Mouse (Mus musculus): ENCODE results near the gene Dis3l2.
A peak's percentile ranks its signal among the peaks of the same experiment; 100 is the strongest.

The Dis3l2 gene

DNA sequence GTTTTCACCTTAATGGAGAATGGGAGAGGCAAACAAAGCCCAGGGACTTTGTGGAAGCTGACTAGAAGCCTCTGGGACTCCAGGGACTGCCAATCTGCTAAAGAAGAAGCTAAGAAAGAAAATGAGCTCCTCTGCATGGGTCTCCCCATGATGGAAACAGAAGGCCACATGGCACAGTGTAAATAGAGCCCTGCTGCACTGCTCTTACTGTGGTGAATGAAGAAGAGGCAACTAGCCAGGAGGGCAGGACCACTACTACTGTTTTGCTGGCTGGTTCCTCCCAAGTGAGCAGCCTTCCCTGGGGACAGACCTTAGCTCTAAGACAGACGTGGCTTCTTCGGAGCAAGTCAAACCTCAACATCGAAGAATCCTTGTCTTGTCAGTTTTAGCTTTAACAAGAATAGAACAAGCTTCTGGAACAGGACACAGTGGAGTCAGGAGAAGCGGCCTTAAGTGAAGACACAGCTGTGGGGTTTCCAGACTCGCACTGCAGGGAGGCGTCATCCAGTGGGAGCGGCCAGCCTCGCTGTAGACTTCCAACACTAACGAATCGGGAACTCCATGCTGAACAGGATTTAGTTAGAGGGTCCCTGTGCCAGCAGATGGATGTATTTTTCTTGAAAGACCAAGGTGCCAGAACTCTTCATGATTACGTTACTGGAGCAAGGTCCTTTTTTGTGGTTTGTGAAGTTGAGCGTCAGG, 307.2 kb downstream of the Dis3l2 start:
- peak; percentile 42 for DNase-seq (ENCODE audit: low read depth, low spot score)

DNA sequence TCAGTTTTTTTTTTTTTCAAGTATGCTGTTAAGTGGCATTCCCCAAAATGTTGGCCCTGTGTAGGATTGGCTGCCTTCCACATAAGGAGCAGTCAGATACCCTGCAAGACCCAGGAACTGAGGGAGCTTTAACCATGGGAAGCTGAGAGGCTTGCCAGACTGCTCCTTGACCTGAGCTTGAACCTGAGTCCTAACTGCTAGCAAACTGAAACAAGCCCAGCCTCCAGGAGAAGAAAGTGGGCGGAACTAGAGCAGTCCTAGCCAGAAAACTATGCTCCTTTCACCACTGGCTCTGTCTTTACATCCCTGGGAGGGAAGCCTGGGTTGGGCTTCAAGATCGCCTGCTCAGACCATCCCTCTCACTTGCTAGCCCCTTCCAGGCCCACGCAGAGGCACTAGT, 308.1 kb downstream of the Dis3l2 start:
- peak; percentile 16 for DNase-seq (ENCODE audit: low read depth, low spot score)

DNA sequence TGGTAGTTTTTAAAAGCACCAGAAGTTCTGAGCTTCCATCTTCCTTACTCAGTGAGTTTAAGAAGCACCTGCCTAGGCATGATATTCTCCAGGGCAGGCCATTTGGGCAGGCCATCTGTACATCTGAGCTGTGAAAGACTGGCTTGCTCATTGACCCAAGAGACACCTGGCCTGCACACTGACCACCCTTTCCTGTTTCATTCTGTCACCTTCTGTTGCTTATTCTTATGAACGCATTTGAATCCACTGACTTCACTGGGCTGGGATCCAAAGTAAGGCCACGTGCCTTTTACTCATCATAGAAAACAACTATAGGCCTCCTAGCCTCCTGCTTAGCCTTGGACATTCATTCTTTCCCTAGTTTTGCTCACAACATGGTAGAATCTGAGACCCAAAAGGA, 309.0 kb downstream of the Dis3l2 start:
- peak; percentile 96 for DNase-seq (ENCODE audit: low read depth, low spot score)

DNA sequence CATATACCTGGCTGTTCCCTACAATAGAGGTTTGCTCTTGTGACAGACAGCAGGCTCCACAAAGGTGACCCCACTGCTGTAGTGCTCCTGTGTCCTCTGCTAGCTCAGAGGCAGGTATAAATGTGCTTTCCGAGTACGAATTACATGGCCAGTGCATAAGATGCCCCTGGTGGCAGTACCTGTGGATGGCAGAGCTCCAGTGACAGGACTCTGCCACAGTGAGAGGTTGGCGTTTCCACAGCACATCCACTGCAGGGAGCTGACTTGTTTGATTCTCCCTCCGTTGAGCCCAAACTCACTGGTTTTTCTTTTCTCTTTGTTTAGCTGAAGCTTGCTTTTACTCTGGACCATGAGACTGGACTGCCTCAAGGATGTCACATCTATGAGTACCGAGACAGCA, 317.1 kb downstream of the Dis3l2 start:
- DNase-seq (ENCODE audit: low read depth, low spot score) = no peak

DNA sequence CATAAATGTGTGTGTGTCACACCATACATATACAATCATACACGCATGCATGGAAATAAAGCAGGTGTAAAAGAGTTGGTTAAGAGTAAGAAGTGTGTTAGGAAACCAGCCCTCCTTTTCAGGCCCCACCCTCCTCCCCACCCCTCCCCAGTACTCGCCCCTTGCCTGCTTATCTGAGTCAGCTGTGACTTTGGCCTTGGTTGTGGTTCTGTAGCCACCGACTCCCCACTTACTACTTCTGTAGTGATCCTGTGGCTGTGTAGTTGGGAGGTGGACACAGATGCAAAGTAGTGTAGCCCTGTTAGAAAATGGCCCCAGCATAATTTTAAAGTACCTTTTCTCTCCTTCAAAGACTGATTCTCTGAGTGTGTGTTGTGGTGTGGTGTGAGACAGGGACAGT, 318.0 kb downstream of the Dis3l2 start:
- DNase-seq (ENCODE audit: low read depth, low spot score) = no peak

DNA sequence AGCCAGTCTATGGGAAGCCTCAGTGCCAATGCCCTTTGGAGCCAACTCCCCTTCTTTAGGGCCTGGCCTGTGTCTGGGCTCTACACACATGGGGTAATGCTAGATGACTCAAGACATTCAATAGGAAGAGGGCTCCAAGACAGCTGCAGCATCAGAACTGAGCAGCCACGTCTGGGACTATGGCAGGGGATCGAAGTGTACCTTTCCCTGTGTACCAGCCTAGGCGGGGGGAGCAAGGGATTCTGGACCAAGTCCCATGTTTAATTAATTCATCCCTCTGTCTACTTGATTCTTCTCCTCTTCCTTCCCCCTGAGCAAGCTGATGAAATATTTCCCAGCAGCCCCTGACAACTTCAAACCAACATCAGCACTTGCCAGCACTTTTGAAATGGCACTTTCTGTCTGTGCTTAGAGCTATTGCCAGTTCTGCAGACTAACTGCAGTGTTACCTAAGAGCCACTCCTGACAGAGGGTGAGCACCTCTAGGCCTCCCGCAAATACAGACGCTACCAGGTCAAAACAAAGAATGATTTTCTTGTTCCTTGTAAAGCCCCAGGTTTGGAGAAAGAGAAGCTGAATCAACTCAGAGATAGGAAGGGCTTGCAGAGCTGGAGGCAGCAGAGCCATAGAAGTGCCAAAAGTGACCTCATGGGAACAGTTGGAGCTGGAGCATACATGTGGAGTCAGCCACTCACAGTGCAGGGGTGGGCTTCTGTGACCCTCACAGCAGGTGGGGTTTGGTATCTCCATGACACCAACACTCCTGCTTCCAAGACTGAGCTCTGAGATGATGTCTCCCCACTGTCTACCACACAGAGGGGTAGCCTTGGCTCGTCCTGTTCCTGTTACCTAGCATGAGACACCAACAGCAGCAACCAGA, 319.9 kb downstream of the Dis3l2 start:
- no peak for DNase-seq (ENCODE audit: low read depth, low spot score)

DNA sequence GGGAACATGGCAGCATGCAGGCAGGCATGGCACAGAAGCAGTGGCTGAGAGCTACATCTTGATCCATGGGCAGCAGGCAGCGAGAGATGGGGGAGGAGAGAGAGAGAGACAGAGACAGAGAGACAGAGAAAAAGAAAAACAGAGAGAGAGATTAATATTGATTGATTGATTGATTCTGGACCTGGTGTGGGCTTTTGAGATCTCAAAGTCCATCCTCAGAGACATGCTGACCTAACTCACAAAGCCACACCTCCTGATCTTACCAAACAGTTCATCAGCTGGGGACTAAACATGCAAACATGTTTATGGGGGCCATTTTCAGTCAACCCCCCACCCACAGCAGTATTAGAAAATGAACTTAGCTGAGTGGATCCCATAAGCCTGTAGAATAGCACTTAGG, 321.4 kb downstream of the Dis3l2 start:
- no peak for DNase-seq (ENCODE audit: low read depth, low spot score)

DNA sequence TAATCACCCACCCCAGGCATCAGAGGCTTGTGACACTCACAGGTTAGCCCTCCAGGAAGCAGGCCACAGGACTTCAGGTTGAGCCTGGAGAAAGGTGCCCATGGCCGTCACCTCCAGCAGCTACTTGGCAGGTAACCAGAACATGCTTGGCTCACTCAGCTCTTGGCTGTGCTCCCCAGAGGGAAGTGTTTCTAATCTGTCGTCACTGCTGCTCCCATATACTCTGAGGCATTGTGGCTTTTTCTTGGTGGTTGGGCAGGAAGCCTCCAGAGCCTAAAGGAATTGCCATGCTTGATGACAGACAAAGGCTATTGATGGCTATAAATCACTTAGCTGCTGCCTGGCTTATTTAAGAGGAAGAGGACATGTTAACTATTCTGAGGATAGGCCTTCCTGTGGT, 325.2 kb downstream of the Dis3l2 start:
- DNase-seq (ENCODE audit: low read depth, low spot score) = peak; percentile 69

DNA sequence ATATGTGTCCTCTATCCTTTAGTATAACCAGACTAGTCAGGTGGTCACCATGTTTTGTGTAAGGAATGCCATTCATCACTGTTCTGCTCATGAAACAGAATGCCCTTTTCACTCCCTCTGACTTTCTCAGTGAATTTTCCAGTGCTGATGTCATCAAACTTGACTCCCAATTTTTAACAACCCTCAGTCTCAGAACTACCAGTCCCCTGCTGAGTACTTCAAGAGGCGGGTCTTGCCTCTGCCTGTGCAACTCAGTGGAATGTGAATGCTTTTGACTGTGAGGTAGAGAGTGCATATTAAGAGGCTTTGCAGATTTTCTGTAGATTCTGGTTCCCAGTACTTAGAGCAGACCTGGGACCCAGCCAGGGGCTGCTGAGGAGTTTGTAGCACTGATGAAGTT, 327.0 kb downstream of the Dis3l2 start:
- DNase-seq (ENCODE audit: low read depth, low spot score) = no peak

DNA sequence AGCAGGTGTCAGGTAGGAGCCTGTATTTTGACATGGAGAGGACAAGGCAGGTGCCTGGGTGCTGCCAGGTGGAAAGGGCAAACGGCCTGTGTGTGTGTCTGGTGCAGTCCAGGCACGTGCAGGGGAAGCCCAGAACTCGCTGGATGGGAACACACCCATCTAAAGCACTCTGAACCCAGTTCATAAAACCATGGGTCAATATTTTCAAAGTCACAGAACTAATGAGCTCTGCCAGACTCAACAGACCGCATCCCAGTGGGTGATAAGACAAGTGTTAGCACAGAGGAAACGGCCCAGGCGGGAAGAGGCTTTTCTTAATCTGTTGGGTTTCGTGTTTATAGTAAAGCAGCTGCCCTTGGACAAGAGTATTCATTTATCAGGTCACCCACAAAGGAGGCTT, 328.9 kb downstream of the Dis3l2 start:
- DNase-seq (ENCODE audit: low read depth, low spot score) = peak; percentile 84

DNA sequence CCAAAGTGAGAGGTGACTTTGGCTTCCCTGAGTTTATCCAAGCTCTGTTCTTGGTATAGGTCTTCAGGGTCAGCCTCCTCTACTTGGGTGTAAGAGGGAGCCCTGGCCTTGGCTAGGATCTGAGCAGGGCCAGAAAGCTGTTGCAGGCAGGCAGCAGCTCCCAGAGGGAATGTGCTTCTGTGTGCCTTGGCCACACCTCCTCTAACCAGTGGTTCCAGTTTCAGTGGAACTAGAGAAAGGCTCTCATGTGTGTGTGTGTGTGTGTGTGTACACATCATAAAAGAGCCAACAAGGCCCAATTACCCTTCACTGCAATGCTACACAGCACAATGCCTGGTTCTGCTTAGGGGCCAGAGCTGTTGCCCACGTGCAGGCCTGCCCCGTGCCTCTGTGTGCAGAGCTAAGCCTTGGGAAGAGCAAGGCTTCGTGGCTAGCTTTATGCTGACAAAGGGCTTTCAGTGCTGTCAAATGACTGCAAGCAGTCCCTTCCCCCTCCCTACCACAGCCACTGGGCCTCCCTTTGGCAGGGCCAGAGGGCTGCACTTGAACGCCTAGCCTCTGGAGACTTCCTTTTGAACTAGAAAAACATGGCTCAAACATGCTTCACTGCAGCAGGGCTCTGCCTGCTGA, 332.0 kb downstream of the Dis3l2 start:
- DNase-seq (ENCODE audit: low read depth, low spot score) = peak; percentile 75

DNA sequence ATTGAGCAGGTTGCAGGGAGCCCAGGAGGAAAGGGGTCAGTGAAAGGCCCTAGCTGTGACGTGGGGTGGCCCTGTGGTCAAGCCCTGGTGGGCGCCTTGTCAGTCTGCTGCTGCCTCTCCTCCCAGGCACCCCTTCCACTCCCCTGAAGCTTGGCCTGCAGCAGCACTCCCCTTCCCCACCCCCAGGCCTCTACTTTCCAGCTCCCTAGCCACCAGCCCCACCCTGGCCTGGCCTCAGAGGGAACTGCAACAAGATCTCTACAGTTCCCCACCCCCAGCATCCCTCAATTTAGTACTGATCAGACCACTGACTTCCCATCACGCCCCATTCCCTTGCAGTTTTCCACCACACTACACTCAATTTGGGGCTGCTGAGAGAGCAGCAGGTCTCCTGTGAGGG, 332.7 kb downstream of the Dis3l2 start:
- no peak for DNase-seq (ENCODE audit: low read depth, low spot score)

DNA sequence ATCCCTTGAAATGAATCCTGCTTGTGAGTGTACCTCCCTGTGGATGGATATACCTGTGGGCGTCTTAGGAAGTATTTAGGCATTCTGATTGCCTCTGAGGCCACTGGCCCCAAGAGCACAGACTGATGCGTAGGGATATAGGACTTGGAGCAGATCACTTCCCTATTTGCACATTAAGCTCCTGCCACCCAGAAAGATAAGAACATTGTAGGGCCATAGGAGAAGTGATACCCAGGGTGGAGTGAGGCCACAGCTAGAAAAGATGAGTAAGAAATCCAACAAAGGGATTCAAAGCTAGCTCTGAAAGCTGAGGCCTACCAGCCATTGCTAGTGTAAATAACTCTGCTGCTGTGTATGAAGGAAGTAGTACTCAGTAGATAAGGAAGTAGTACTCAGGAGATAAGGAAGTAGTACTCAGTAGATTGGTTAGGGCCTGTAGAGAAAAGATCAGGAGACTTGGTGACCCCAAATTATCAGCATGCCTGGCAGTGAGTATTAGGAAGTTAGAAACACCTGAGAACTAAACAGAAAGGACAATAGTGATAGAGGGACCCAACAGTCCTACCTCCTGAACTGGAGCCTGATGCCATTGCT, 335.0 kb downstream of the Dis3l2 start:
- DNase-seq (ENCODE audit: low read depth, low spot score) = no peak

DNA sequence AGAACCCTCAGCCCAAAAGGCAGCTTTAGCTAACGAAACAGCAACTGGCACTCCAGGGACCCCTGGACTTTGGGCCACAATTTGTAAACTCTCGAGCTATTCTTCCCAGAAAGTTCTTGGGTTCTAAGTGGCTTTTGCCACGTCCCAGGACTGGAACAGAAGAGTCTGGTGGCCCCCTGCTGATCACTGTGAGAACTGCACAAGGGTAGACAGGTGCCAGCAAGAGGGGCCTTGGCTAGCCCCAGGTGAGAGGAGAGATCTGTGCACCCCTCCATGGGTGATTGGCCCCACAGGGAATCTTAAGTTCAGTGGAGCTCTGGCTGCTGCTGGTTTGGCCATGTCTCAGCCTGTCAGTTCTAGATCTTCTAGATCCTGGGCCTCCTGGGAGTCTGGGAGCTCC, 337.5 kb downstream of the Dis3l2 start:
- peak; percentile 76 for DNase-seq (ENCODE audit: low read depth, low spot score)

DNA sequence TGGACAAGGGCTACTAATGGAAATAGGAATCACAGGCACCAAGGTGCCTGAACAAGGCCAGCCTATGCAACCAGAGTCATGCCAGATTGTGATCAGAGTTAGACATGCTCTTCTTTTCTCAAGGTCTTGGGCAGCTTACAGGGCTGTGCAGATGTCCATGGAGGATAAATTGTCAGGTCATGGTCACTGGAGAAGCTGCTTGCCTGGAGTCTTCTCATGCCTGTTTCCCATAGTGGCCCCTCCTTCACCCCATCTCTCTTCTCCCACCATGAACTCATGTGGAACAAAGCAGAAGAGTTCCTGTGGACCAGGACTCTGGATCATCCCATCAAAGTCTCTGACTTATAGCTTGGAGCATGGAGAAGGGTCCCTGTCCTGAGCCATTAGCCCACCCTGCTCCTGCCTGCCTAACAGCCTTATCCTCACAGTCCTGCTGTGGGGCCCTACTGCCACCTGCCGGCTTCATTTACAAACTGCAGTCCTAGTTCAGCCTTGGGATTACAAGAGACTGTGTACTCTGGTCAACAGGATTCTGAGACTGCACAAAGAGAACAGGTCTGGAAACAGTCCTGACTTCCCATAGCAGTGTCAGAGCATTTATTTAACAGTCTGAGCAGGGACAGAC, 338.3 kb downstream of the Dis3l2 start:
- peak; percentile 74 for DNase-seq (ENCODE audit: low read depth, low spot score)

DNA sequence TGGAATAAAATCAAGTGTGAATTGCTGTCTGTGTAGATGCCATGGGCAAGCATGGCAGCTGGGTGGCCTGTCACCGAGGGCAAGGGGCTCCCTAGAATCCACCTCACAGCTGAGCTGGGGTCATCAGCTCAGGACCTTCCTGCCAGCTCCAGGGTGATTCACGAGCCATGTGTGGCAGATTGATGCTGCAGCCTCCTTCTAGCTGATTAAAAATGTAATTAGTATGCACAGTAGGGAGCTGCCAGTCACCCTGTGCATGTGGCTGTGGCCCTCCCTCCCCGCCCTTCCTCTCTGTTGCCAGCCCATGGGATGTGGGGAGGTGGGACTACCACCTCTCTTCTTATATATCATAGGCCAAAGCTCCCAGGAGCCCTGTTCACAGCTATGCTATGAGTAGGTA, 346.5 kb downstream of the Dis3l2 start:
- peak; percentile 29 for DNase-seq (ENCODE audit: low read depth, low spot score)

DNA sequence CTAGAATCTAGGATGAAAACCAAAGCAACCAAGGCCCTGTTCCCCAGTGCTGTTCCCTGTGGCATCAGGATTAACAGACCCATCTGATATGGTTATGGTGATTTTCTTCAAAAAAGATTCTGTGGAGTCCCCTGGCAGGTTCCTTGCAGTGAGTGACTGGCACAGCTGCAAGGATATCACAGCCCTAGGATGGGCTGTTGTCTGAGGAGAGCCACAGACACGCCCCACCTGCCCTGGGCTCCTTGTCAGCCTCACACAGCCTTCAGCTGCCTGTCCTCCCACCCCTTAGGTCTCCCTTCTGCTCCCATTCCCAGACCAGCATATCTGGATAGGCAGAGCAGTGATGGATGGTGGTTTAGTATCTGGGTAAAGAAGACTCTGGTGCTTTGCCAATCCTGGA, 347.1 kb downstream of the Dis3l2 start:
- DNase-seq (ENCODE audit: low read depth, low spot score) = no peak

DNA sequence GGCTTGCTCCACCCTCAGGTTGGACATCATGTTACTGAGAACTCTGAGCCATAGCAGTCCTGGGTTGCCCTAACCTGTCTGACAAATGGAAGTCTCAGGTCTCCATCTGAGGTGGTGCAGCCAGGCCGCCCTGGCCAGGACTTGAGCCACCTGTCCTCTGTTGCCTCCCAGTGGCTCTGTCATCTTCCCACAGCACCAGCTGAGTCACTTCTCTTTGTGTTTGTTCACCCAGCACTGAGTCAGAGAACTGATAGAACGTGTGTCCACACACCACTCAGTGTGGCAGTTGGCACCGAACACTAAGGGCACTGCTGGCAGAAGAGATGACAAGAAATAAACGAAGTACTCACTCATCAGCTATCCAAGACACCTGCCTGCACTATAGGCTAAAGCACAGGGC, 347.8 kb downstream of the Dis3l2 start:
- peak; percentile 64 for DNase-seq (ENCODE audit: low read depth, low spot score)

DNA sequence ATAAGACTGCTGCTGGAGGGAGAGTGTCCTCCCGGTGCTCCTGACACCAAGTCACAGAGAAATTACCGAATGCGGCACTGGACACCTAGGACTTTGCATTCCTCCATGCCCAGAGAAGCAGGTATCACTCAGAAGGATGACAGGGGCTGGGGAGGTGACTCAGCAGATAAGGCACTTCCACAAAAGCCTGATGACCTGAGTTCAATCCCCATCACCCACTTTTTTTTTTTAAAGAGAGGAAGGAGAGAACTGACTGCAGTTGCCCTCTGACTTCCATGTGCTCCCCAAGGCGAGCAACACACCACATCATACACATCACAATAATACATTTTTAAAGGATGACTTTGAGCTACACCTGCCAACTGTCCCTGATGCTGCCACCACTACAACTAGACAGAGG, 353.5 kb downstream of the Dis3l2 start:
- no peak for DNase-seq (ENCODE audit: low read depth, low spot score)

DNA sequence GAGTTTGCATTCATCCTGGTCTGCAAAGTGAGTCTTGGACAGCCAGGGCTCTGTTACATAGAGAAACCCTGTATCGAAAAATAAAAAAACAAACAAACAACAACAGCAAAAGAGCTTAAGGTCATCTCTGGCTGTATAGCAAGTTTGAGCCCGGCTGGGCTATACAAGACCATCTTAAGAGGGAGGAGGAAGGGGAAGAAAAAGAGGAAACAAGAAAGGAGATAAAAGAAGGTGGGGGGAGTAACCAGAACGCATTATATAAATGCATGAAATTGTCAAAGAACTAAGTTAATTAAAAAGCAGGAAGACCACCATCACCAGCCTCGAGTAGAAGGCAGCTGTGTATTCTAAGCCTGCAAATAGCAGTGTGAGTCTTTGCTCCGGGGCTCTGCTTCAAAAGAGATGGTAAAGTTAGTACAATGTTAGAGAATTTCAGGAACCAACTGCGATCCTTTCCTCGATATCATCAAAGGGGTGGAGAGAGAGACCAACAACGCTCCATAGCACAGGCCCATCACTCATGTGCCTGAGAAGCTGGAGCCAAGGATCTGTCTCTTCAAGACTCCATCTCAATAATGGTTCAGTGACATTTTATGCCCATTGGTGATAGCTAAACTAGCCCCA, 355.5 kb downstream of the Dis3l2 start:
- DNase-seq (ENCODE audit: low read depth, low spot score) = no peak

DNA sequence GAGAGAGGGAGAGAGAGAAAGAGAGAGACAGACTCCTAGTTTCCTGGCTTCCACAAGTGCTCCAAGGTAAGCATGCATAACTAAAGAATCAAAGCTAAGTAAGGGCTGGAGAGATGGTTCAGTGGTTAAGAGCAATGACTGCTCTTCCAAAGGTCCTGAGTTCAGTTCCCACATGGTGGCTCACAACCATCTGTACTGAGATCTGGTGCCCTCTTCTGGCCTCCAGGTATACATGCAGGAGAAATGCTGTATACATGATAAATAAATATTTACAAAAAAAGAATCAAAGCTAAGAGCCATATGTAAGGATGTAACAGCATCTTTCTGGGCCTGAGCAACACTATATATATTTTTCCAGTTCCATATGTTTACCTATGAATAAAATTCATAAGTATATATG, 357.3 kb downstream of the Dis3l2 start:
- DNase-seq (ENCODE audit: low read depth, low spot score) = no peak

Data from brain, adult 2 months (tissue).